Mouse (Mus musculus): ENCODE measurements at regions not wholly inside any gene's neighbourhood (a gene's known extent, or its start where the extent isn't known, plus 50 kb on each side); places are given as distances from the start of the nearest gene placed in this dataset.

DNA sequence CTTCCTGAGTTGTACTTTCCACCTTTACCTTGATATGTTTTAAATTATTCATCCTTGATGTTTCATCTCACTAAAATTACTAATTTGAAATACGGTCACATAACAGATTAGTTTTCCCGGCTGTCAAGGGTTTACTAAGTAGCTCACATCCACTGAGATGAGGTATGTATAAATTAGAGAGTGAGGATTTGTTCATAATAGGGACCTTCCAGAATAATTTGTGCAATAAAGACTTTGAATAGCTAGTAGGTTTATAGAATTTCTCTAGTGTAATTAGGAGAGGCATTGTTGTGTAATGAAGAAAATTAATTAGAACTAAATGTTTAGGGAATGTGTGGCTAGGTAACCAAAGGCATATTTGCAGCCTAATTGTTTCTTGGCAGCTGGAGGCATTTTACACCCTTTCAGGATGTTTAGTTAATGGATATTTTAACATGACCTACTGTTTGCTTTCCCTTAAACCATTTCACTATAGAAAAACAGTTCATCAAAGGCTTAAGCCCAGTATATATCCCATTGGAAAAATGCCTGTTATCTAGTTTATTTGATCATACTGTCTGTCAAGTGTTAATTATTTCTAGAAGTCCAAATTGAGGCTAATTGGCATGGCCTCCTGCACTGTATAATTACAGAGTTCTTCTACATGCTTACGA is 70.8 kb downstream of the Mat2b start:
- CTCF ChIA-PET: no interaction called here
- POLR2A ChIA-PET: interaction anchor here in 1 of 4 experiments (0.6 kb wide), 1 partner anchor 437 kb away, joined by 6 read pairs; no protein-coding TSS in a partner anchor

DNA sequence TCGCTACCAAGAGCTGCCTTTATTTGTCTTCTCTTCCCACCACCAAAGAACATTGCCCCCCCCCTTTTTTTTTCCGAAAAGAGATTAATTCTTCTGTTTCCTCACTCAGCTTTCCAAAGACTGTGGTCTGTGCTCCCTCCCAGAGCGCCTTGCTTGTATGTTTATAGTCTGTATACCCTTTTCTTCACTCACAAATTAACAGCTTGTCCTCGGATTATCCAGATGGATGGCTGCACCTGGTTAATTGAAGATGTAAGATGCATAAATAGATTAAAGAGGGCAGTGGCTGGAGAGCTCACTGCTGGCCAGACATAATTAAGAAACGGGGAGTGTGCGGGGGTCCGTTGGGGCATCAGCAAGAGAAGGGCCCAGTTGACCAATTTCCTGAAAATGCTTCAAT is 75.0 kb downstream of the Mat2b start:
- ChIA-PET POLR2A (no interaction called here), CTCF (interaction anchor here in 3 of 4 experiments (0.6 to 0.7 kb wide), 4 partner anchors 8 to 329 kb away, joined by 3 to 8 read pairs (median 4); no protein-coding TSS in a partner anchor)

- ChIA-PET POLR2A (no interaction called here), CTCF (no interaction called here)
Measured at GRCm38 (mm10) chr11:40603008-40603407, 92.0 kb downstream of the Mat2b start.

DNA sequence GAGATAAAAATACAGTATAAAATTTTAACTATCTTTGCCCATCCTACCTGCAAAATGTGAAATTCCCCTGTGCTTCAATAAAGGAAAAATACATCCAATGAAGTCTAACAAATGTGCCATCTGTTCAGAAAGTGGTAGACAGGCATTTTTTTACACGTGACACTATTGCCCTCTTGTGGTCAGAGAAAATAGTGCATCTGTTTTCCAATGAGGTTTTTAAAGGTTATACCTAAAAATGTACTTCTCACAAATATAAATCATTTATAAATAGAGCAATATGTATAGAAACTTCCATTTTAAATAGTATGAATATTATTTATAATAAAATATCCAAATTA is 93.5 kb downstream of the Mat2b start:
- ChIA-PET CTCF (interaction anchor here in 1 of 4 experiments (0.8 kb wide), 1 partner anchor 65 kb away, joined by 3 read pairs; no protein-coding TSS in a partner anchor), POLR2A (no interaction called here)

GRCm38 (mm10) chr11:40600773-40601571 is 94.0 kb downstream of the Mat2b start:
- ChIA-PET CTCF (interaction anchor here in 3 of 4 experiments (0.6 to 1.0 kb wide), 6 partner anchors 65 to 374 kb away, joined by 3 to 4 read pairs (median 3); no protein-coding TSS in a partner anchor), POLR2A (interaction anchor here in 3 of 4 experiments (0.6 to 1.0 kb wide), 3 partner anchors 17 to 1016 kb away, joined by 3 to 6 read pairs (median 5); partner anchors contain the start of gene Ccng1 (in 1 of the 3))

DNA sequence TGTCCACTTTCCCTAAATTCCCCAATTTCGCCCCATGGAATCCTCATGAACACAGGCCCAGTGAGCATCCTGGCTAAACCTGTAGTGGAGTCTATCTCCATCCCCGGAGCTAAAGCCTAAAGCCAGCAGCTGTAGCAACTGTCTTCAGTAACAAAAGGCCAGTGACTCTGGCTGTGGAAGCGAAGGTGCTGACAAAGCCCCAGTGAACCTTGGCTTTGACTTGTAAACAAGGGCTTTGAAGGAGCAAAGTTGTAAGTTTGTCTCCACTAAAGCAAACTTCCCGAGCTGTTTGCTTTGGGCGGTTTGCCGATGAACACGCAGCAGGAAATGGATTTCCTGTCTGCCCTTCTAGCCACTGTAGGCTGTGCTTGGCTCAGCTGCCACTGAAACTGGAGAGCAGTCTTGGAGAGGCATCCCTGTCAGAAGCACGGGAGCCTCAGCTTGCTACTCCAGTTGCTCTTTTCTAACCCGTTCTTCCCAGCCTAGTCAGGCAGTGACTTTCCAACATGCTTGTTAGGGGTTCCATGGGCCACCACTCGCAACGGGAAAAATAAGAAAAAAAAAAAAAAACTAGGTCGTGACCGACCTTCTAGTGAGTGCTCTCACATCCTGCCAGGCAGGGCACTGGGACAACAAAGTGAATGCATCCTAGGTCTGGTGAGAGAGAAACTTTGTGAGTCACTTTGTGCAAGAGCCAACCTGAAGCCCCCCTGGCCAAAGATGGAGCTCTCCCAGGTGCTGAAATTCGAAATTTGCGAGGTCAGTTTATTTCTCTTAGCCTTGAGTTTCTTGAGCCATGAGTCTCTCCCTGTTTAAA is 94.8 kb downstream of the Mat2b start:
- CTCF ChIA-PET: interaction anchor here (0.6 to 1.0 kb wide), 7 partner anchors 17 to 373 kb away, joined by 3 to 6 read pairs (median 3); no protein-coding TSS in a partner anchor
- POLR2A ChIA-PET: interaction anchor here in 2 of 4 experiments (0.6 to 1.0 kb wide), 3 partner anchors 16 to 155 kb away, joined by 3 to 6 read pairs (median 5); partner anchors contain the start of gene Ccng1 (in 1 of the 2)

DNA sequence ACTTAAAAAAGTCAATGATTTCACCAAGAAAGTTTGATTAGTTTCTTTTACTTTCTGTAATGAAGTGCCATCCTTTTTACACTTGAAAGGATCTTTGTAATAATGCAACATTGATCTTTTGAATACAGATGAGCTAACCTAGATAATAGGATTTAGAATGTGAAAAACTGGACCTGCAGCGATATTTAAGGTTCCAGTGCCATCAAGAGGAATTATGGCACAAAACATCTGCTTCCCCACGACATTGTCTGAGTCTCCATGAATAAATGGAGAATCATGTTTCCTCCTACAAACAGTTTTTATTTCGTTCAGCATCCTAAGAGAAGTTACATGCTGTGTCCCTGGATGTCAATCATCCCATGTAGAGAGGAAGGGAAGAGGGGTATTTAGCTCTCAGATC is 98.7 kb downstream of the Mat2b start:
- CTCF ChIA-PET: no interaction called here
- POLR2A ChIA-PET: no interaction called here

- POLR2A ChIA-PET: no interaction called here
- CTCF ChIA-PET: no interaction called here
Measured at GRCm38 (mm10) chr11:40592056-40592455, 102.9 kb downstream of the Mat2b start.

DNA sequence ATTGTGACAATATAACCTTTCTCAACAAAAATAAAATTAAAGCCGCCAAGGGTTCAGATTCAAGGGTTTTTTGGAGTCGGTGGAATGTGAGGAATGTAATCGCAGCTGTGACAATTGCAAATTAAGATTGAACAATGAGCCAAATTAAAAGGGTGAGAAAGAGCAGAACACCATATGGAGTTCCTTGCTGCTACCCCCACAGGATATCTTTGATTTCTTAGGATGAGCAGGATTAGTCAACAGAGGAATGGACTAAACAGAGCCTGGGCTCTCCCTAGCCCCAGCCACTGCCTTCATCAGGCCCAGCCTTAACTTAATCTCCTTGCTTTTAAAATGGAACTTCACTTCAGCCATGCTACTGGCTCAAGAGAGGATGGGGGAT is 121.3 kb downstream of the Mat2b start:
- ChIA-PET CTCF (no interaction called here), POLR2A (interaction anchor here in 1 of 4 experiments (0.6 kb wide), 1 partner anchor 160 kb away, joined by 3 read pairs; the partner anchor contains the start of genes Hmmr and Nudcd2)

GRCm38 (mm10) chr11:40572953-40573757 is 121.8 kb downstream of the Mat2b start:
- CTCF ChIA-PET: interaction anchor here in 1 of 4 experiments (0.6 kb wide), 1 partner anchor 15 kb away, joined by 4 read pairs; no protein-coding TSS in a partner anchor
- POLR2A ChIA-PET: interaction anchor here in 1 of 4 experiments (0.6 kb wide), 1 partner anchor 160 kb away, joined by 3 read pairs; the partner anchor contains the start of genes Hmmr and Nudcd2

GRCm38 (mm10) chr11:40562866-40563265 is 132.1 kb downstream of the Mat2b start:
- CTCF ChIA-PET: no interaction called here
- POLR2A ChIA-PET: no interaction called here

- ChIA-PET POLR2A (no interaction called here), CTCF (no interaction called here)
Measured at GRCm38 (mm10) chr11:40561983-40562382, 133.0 kb downstream of the Mat2b start.

- ChIA-PET CTCF (interaction anchor here in 1 of 4 experiments (0.6 kb wide), 1 partner anchor 91 kb away, joined by 3 read pairs; no protein-coding TSS in a partner anchor), POLR2A (no interaction called here)
Measured at GRCm38 (mm10) chr11:40561400-40561799, 133.6 kb downstream of the Mat2b start.

GRCm38 (mm10) chr11:40558486-40558885 is 136.5 kb downstream of the Mat2b start:
- ChIA-PET POLR2A (interaction anchor here in 1 of 4 experiments (0.8 kb wide), 1 partner anchor 32 kb away, joined by 3 read pairs; no protein-coding TSS in a partner anchor), CTCF (no interaction called here)

DNA sequence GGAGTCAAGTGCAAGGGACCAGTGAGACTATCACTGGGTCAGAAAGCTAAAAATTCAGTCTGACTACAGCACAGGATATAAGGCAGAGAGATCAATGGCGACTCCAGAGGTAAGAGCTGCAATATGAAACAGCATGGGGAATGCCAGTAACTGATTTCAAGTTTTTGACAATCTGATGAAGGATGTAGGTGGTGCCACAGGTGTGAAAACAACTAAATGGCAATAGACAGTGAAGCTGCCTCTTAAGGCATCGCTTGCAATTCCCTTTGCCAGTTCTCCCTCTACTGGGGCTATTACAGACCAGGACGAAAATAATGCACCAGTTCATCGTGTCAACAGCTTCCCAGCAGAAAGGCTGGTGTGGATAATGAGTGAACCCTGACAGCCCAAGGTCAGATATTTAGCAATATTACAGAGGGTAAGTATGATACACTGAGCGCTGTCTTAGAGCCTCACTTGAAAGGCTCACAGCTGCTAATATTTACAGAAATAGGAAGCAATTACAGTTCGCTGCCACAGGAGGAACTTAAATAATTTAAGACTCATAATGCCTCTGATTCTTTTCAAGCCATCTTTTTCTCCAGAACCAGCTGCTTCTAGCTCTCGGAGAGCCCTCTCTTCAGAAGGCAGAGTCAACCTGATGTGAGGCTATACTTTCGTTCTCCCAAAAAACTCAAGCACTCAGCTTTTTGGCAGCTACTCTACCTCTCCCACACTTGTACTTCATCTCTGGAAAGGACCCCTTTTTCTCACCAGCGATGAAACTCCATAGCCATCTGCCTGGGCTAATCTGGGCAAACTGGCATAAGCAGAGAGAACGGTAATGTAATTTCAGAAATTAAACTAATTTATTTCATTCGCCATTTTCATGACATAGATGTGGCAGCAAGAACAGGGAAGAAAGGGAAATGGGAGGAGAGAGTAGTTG is 139.9 kb downstream of the Mat2b start:
- ChIA-PET POLR2A (no interaction called here), CTCF (interaction anchor here in 2 of 4 experiments (0.6 kb wide), 2 partner anchors 12 to 65 kb away, joined by 3 to 8 read pairs; no protein-coding TSS in a partner anchor)

GRCm38 (mm10) chr11:40552054-40552453 is 142.9 kb downstream of the Mat2b start:
- ChIA-PET POLR2A (no interaction called here), CTCF (no interaction called here)

GRCm38 (mm10) chr11:40546596-40546995 is 148.4 kb downstream of the Mat2b start:
- CTCF ChIA-PET: interaction anchor here in 1 of 4 experiments (0.7 kb wide), 1 partner anchor 59 kb away, joined by 3 read pairs; no protein-coding TSS in a partner anchor
- POLR2A ChIA-PET: no interaction called here

All from embryonic stem cell, embryonic (primary cell).